Mouse (Mus musculus) intestine, embryonic 14.5 days (tissue): ENCODE results near the gene Aco1. TPM values are rescaled to one million over a fixed set of nuclear protein-coding genes. Genes with fewer than 3 reads are reported as not detected.
A peak's percentile ranks its signal among the peaks of the same experiment; 100 is the strongest.

Experiments
- ATAC-seq: fragments of 200-750 bp; cut with Nextera tagmentation; replicated peaks from 2 replicates; pipeline ENCODE4 v1.8.0; 2017; ENCODE audit warnings: low read depth, moderate number of reproducible peaks, moderate TSS enrichment, moderate library complexity; ENCODE audit not compliant: low FRiP score, low TSS enrichment
- DNase-seq: peaks from one replicate; pipeline ENCODE4 v3.0.0-alpha.2; 2018; ENCODE audit warnings: low spot score
- H3K27ac ChIP-seq: fragments of 300-500 bp; sonication (generic); 2 replicates; pipeline ENCODE4 v1.5.1; 2014; ENCODE audit warnings: low read depth, mild to moderate bottlenecking, control low read depth
- H3K27me3 ChIP-seq: fragments of 300-500 bp; sonication (generic); replicated peaks from 2 replicates; pipeline ENCODE4 v1.6.1; 2014; ENCODE audit warnings: low read length, control low read depth; ENCODE audit not compliant: control insufficient read depth, insufficient read depth
- H3K36me3 ChIP-seq: fragments of 300-500 bp; sonication (generic); 2 replicates; pipeline ENCODE4 v1.6.1; 2014; ENCODE audit warnings: low read length, control low read depth; ENCODE audit not compliant: control insufficient read depth, insufficient read depth
- H3K4me1 ChIP-seq: fragments of 300-500 bp; sonication (generic); replicated peaks from 2 replicates; pipeline ENCODE4 v1.6.1; 2014; ENCODE audit warnings: low read length, control low read depth, mixed read lengths; ENCODE audit not compliant: control insufficient read depth, insufficient read depth
- H3K4me2 ChIP-seq: fragments of 300-500 bp; sonication (generic); 2 replicates; pipeline ENCODE4 v1.6.1; 2014; ENCODE audit warnings: low read length
- H3K4me3 ChIP-seq: fragments of 300-500 bp; sonication (generic); 2 replicates; pipeline ENCODE4 v1.5.1; 2014; ENCODE audit warnings: low read depth, low read length, control low read depth, mixed read lengths
- H3K9ac ChIP-seq: fragments of 300-500 bp; sonication (generic); 2 replicates; pipeline ENCODE4 v1.6.1; 2014; ENCODE audit warnings: mild to moderate bottlenecking, low read length
- H3K9me3 ChIP-seq: fragments of 300-500 bp; sonication (generic); 2 replicates; pipeline ENCODE4 v1.6.1; 2016; ENCODE audit warnings: low read length, control low read depth; ENCODE audit not compliant: control insufficient read depth
- WGBS: fragments of 180-500 bp; shearing (Covaris S2); extraction: QIAGEN DNeasy Blood & Tissue Kit; methylation state at CpG from one replicate; pipeline ENCODE4 v1.1.7; 2014; 5-methylcytosine and 5-hydroxymethylcytosine counted together
- polyA plus RNA-seq: library from polyadenylated mRNA; unstranded; fragments of >200 nt; fragmentation: Nextera tagmentation; extraction: Ambion mirVana; gene quantifications from 2 replicates; pipeline ENCODE4 v1.2.1, GENCODE M21; 2014

The Aco1 gene
- polyA plus RNA-seq, 1 experiment from 2014 or later, result 65.2 TPM

GRCm38 (mm10) chr4:40163646-40164045 lies 20.8 kb downstream of the Aco1 start:
- H3K9me3 ChIP-seq, result 0 out of 2 replicates have a peak, but pooled peaks cover 5% of the 10 kb centered on the region
- WGBS, result 93% methylated on average over 10 of the region's 10 CpGs
- H3K4me1 ChIP-seq, result no peaks in the 10 kb centered on the region
- DNase-seq (no peak), ATAC-seq (no peak)
- H3K27ac ChIP-seq, result no peak overlapping the region
- H3K4me2 ChIP-seq, result no peak overlapping the region
- H3K4me3 ChIP-seq, result no peak overlapping the region
- no peaks in the 10 kb centered on the region for H3K27me3 ChIP-seq
- peaks cover 36% of the 10 kb centered on the region for H3K36me3 ChIP-seq
- no peak overlapping the region for H3K9ac ChIP-seq

- no peak overlapping the region for H3K9ac ChIP-seq
- no peaks in the 10 kb centered on the region for H3K27me3 ChIP-seq
- no peak for DNase-seq
- H3K4me3 ChIP-seq, result no peak overlapping the region
- no peak overlapping the region for H3K4me2 ChIP-seq
- no peaks in the 10 kb centered on the region for H3K4me1 ChIP-seq
- WGBS, result 90% methylated on average over 4 of the region's 4 CpGs
- H3K9me3 ChIP-seq, result no peaks in the 10 kb centered on the region
- H3K27ac ChIP-seq, result no peak overlapping the region
- no peak for ATAC-seq
- H3K36me3 ChIP-seq, result peaks cover 54% of the 10 kb centered on the region
Measured at GRCm38 (mm10) chr4:40171477-40171876, 28.6 kb downstream of the Aco1 start.

- Histone ChIP-seq H3K9me3 (no peaks in the 10 kb centered on the region), H3K4me1 (no peaks in the 10 kb centered on the region), H3K36me3 (peaks cover 52% of the 10 kb centered on the region), H3K9ac (no peak overlapping the region), H3K27me3 (no peaks in the 10 kb centered on the region), H3K4me3 (no peak overlapping the region), H3K4me2 (no peak overlapping the region), H3K27ac (no peak overlapping the region)
- DNase-seq (no peak), ATAC-seq (no peak)
- whole genome bisulfite sequencing, result 84% methylated on average over 2 of the region's 2 CpGs
Measured at GRCm38 (mm10) chr4:40172336-40172735, 29.5 kb downstream of the Aco1 start.

GRCm38 (mm10) chr4:40174321-40174720 lies 31.4 kb downstream of the Aco1 start:
- Histone ChIP-seq H3K9ac (no peak overlapping the region), H3K4me3 (no peak overlapping the region), H3K4me2 (no peak overlapping the region), H3K27me3 (no peaks in the 10 kb centered on the region), H3K36me3 (peaks cover 50% of the 10 kb centered on the region), H3K9me3 (no peaks in the 10 kb centered on the region), H3K27ac (no peak overlapping the region), H3K4me1 (no peaks in the 10 kb centered on the region)
- 41% methylated on average over 4 of the region's 4 CpGs for WGBS
- ATAC-seq (no peak), DNase-seq (no peak)

GRCm38 (mm10) chr4:40178584-40178983 lies 35.7 kb downstream of the Aco1 start:
- Histone ChIP-seq H3K27ac (no peak overlapping the region), H3K9me3 (no peaks in the 10 kb centered on the region), H3K4me3 (no peak overlapping the region), H3K36me3 (peaks cover 75% of the 10 kb centered on the region), H3K4me1 (no peaks in the 10 kb centered on the region), H3K27me3 (no peaks in the 10 kb centered on the region), H3K9ac (no peak overlapping the region), H3K4me2 (no peak overlapping the region)
- WGBS, result 89% methylated on average over 17 of the region's 17 CpGs
- ATAC-seq (no peak), DNase-seq (no peak)

- H3K27me3 ChIP-seq, result no peaks in the 10 kb centered on the region
- H3K4me1 ChIP-seq, result no peaks in the 10 kb centered on the region
- no peak overlapping the region for H3K27ac ChIP-seq
- WGBS, result 94% methylated on average over 6 of the region's 6 CpGs
- no peak overlapping the region for H3K9ac ChIP-seq
- H3K9me3 ChIP-seq, result no peaks in the 10 kb centered on the region
- no peak overlapping the region for H3K4me3 ChIP-seq
- H3K36me3 ChIP-seq, result peaks cover 84% of the 10 kb centered on the region
- no peak overlapping the region for H3K4me2 ChIP-seq
- ATAC-seq (no peak), DNase-seq (no peak)
Measured at GRCm38 (mm10) chr4:40180046-40180445, 37.2 kb downstream of the Aco1 start.

- H3K9ac ChIP-seq, result no peak overlapping the region
- peaks cover 88% of the 10 kb centered on the region for H3K36me3 ChIP-seq
- no peak overlapping the region for H3K4me2 ChIP-seq
- H3K27me3 ChIP-seq, result no peaks in the 10 kb centered on the region
- no peak overlapping the region for H3K27ac ChIP-seq
- H3K4me1 ChIP-seq, result no peaks in the 10 kb centered on the region
- no peak overlapping the region for H3K4me3 ChIP-seq
- no peaks in the 10 kb centered on the region for H3K9me3 ChIP-seq
- DNase-seq, result no peak
- ATAC-seq, result no peak; the same call in 1 of the 2 replicates
- WGBS, result 95% methylated on average over 8 of the region's 8 CpGs
Measured at GRCm38 (mm10) chr4:40181681-40182080, 38.8 kb downstream of the Aco1 start.

- H3K27ac ChIP-seq, result no peak overlapping the region
- H3K4me2 ChIP-seq, result no peak overlapping the region
- 42% methylated on average over 14 of the region's 14 CpGs for WGBS
- no peaks in the 10 kb centered on the region for H3K4me1 ChIP-seq
- ATAC-seq, result no peak
- no peak overlapping the region for H3K4me3 ChIP-seq
- no peak overlapping the region for H3K9ac ChIP-seq
- DNase-seq, result peak; percentile 84
- H3K27me3 ChIP-seq, result no peaks in the 10 kb centered on the region
- peaks cover 91% of the 10 kb centered on the region for H3K36me3 ChIP-seq
- no peaks in the 10 kb centered on the region for H3K9me3 ChIP-seq
Measured at GRCm38 (mm10) chr4:40182651-40183320, 39.9 kb downstream of the Aco1 start.

- Histone ChIP-seq H3K4me3 (no peak overlapping the region), H3K9me3 (no peaks in the 10 kb centered on the region), H3K4me2 (no peak overlapping the region), H3K9ac (no peak overlapping the region), H3K36me3 (peaks cover 92% of the 10 kb centered on the region), H3K27me3 (no peaks in the 10 kb centered on the region), H3K4me1 (no peaks in the 10 kb centered on the region), H3K27ac (no peak overlapping the region)
- DNase-seq (no peak), ATAC-seq (no peak)
- WGBS, result 88% methylated on average over 6 of the region's 6 CpGs
Measured at GRCm38 (mm10) chr4:40183781-40184180, 40.9 kb downstream of the Aco1 start.
